ENCODE assay signal across 12 mouse cellular contexts in genomic region chr11:96350791-96351190, GRCm38 (mm10). TPM values are rescaled to one million over a fixed set of nuclear protein-coding genes. Genes with fewer than 3 reads are reported as not detected.
DNase-seq lines count a peak whose midpoint lies in the region; ATAC-seq lines count a peak whose summit lies in the region.
"Had no signal": no experiment of that assay in that cellular context is flagged by ENCODE, and none has a peak within 500 bp of the region (broad histone marks: within the 10 kb centered on the region; RNA-seq: fewer than 3 reads in every experiment).

No protein-coding gene starts in this region.

- no peak for DNase-seq in kidney, adult 9 months
- no peak for DNase-seq in embryonic facial prominence, embryonic 10.5 days (ENCODE audit: low spot score)
- DNase-seq in hindbrain, embryonic 14.5 days (ENCODE audit: low spot score): peak; percentile 25
- DNase-seq: liver, postnatal 0 days; right cerebral cortex, adult 18-20 months had no signal

- 22% methylated on average over 2 of the region's 2 CpGs for WGBS in kidney, embryonic 14.5 days
- 5% methylated on average over 2 of the region's 2 CpGs for WGBS in embryonic facial prominence, embryonic 10.5 days
- 7% methylated on average over 2 of the region's 2 CpGs for WGBS in hindbrain, embryonic 14.5 days
- 12% methylated on average over 2 of the region's 2 CpGs for WGBS in neural tube, embryonic 13.5 days

- H3K9me3 ChIP-seq in kidney, embryonic 14.5 days (ENCODE audit: control insufficient read depth, low read length): no peaks in the 10 kb centered on the region
- no peaks in the 10 kb centered on the region for H3K9me3 ChIP-seq in embryonic facial prominence, embryonic 10.5 days
- no peaks in the 10 kb centered on the region for H3K9me3 ChIP-seq in hindbrain, embryonic 14.5 days (ENCODE audit: control insufficient read depth, low read length)
- H3K9me3 ChIP-seq in neural tube, embryonic 13.5 days: no peaks in the 10 kb centered on the region
- H3K9me3 ChIP-seq: embryonic facial prominence, embryonic 12.5 days; forebrain, embryonic 15.5 days had no signal

- no peaks in the 10 kb centered on the region for H3K27me3 ChIP-seq in kidney, embryonic 14.5 days (ENCODE audit: control insufficient read depth, insufficient read depth, low read length)
- peaks cover 100% of the 10 kb centered on the region for H3K27me3 ChIP-seq in embryonic facial prominence, embryonic 10.5 days (replicated peaks; ENCODE audit: low read depth, poor library complexity, severe bottlenecking)
- H3K27me3 ChIP-seq in hindbrain, embryonic 14.5 days (ENCODE audit: control insufficient read depth, insufficient read depth, low read length): peaks cover 49% of the 10 kb centered on the region
- H3K27me3 ChIP-seq in neural tube, embryonic 13.5 days: no peaks in the 10 kb centered on the region

- no peak for ATAC-seq in kidney, embryonic 14.5 days (ENCODE audit: low FRiP score, low TSS enrichment)
- no peak for ATAC-seq in hindbrain, embryonic 14.5 days (ENCODE audit: low FRiP score)
- no peak for ATAC-seq in neural tube, embryonic 13.5 days (ENCODE audit: low read depth)
- no peak for ATAC-seq in megakaryocyte progenitor cell, adult 5-6 weeks (replicated peaks; ENCODE audit: poor library complexity)
- no peak for ATAC-seq in monocyte, adult 5-6 weeks (replicated peaks; ENCODE audit: insufficient number of reproducible peaks, low FRiP score, low TSS enrichment, poor library complexity, severe bottlenecking)
- ATAC-seq: forebrain, embryonic 15.5 days; liver, postnatal 0 days had no signal

- peaks cover 51% of the 10 kb centered on the region for H3K4me1 ChIP-seq in kidney, embryonic 14.5 days (ENCODE audit: control insufficient read depth, insufficient read depth, low read length)
- H3K4me1 ChIP-seq in embryonic facial prominence, embryonic 10.5 days: peaks cover 23% of the 10 kb centered on the region
- H3K4me1 ChIP-seq in hindbrain, embryonic 14.5 days (replicated peaks; ENCODE audit: control insufficient read depth, insufficient read depth, low read length): peaks cover 43% of the 10 kb centered on the region
- peaks cover 65% of the 10 kb centered on the region for H3K4me1 ChIP-seq in neural tube, embryonic 13.5 days (replicated peaks)
- H3K4me1 ChIP-seq: embryonic facial prominence, embryonic 12.5 days had no signal

- H3K36me3 ChIP-seq in kidney, embryonic 14.5 days (ENCODE audit: control insufficient read depth, insufficient read depth, low read length): peaks cover 21% of the 10 kb centered on the region; the same call in 1 of the 2 replicates
- no peaks in the 10 kb centered on the region for H3K36me3 ChIP-seq in embryonic facial prominence, embryonic 10.5 days (replicated peaks)
- H3K36me3 ChIP-seq in hindbrain, embryonic 14.5 days (replicated peaks; ENCODE audit: control insufficient read depth, insufficient read depth): 0 out of 2 replicates have a peak, but pooled peaks cover 9% of the 10 kb centered on the region
- peaks cover 20% of the 10 kb centered on the region for H3K36me3 ChIP-seq in neural tube, embryonic 13.5 days
- H3K36me3 ChIP-seq: embryonic facial prominence, embryonic 12.5 days; forebrain, embryonic 15.5 days had no signal

- H3K27ac ChIP-seq in kidney, embryonic 14.5 days (ENCODE audit: low read depth, low read length): peak overlapping the region; percentile 99
- peak overlapping the region; percentile 86 for H3K27ac ChIP-seq in embryonic facial prominence, embryonic 10.5 days (replicated peaks)
- H3K27ac ChIP-seq in hindbrain, embryonic 14.5 days: peak overlapping the region; percentile 99
- peak overlapping the region; percentile 100 for H3K27ac ChIP-seq in neural tube, embryonic 13.5 days (replicated peaks)
- H3K27ac ChIP-seq: embryonic facial prominence, embryonic 12.5 days; forebrain, embryonic 15.5 days had no signal

- H3K4me2 ChIP-seq in kidney, embryonic 14.5 days (replicated peaks; ENCODE audit: low read depth, low read length): peak overlapping the region; percentile 91
- peak overlapping the region; percentile 71 for H3K4me2 ChIP-seq in hindbrain, embryonic 14.5 days (replicated peaks)
- peak overlapping the region; percentile 95 for H3K4me2 ChIP-seq in neural tube, embryonic 13.5 days
- H3K4me2 ChIP-seq: embryonic facial prominence, embryonic 12.5 days; forebrain, embryonic 15.5 days had no signal

- H3K9ac ChIP-seq in kidney, embryonic 14.5 days (ENCODE audit: low read depth, low read length): peak overlapping the region; percentile 100; the same call in 1 of the 2 replicates
- H3K9ac ChIP-seq in hindbrain, embryonic 14.5 days: peak overlapping the region; percentile 98
- H3K9ac ChIP-seq in neural tube, embryonic 13.5 days: peak overlapping the region; percentile 100
- H3K9ac ChIP-seq: embryonic facial prominence, embryonic 12.5 days; forebrain, embryonic 15.5 days; liver, postnatal 0 days had no signal

- peak overlapping the region; percentile 6 for H3K4me3 ChIP-seq in kidney, embryonic 14.5 days (ENCODE audit: low read length)
- peak overlapping the region; percentile 59 for H3K4me3 ChIP-seq in embryonic facial prominence, embryonic 10.5 days
- H3K4me3 ChIP-seq in hindbrain, embryonic 14.5 days (replicated peaks; ENCODE audit: low read length): peak overlapping the region; percentile 68
- H3K4me3 ChIP-seq in neural tube, embryonic 13.5 days: peak overlapping the region; percentile 95
- H3K4me3 ChIP-seq: forebrain, embryonic 15.5 days had no signal

RNA-seq across cellular contexts. Expression of gene Hoxb2, which starts 0.5 kb away (rescaled TPM):
- polyA plus RNA-seq in kidney, embryonic 14.5 days (2014; fragmentation: Nextera tagmentation; extraction: Ambion mirVana): 49.9 and 67.2 TPM in 2 replicates
- 5.8 and 17.0 TPM in 2 replicates for polyA plus RNA-seq in embryonic facial prominence, embryonic 10.5 days (2016; fragmentation: Nextera tagmentation; extraction: Ambion mirVana)
- polyA plus RNA-seq in hindbrain, embryonic 14.5 days (2014; fragmentation: Nextera tagmentation; extraction: Ambion mirVana): 39.5 and 42.9 TPM in 2 replicates
- polyA plus RNA-seq in neural tube, embryonic 13.5 days (2015; fragmentation: Nextera tagmentation; extraction: Ambion mirVana): 63.0 and 67.1 TPM in 2 replicates
- total RNA-seq in megakaryocyte progenitor cell, adult 5-6 weeks (2015): 0.07 and 0.49 TPM in 2 replicates
- 0.12 and 0.14 TPM in 2 replicates for total RNA-seq in megakaryocyte progenitor cell, adult 5-6 weeks (2017)
- not detected in 3 replicates for total RNA-seq in monocyte, adult 5-6 weeks (2017)
- total RNA-seq: left cerebral cortex, adult 8-10 months had no signal
- polyA plus RNA-seq: forebrain, embryonic 15.5 days had no signal

RNA-seq across cellular contexts. Expression of gene Hoxb1, which starts 14.8 kb away (rescaled TPM):
- 0.27 and 0.37 TPM in 2 replicates for polyA plus RNA-seq in kidney, embryonic 14.5 days (2014; fragmentation: Nextera tagmentation; extraction: Ambion mirVana)
- 1.2 and 7.1 TPM in 2 replicates for polyA plus RNA-seq in embryonic facial prominence, embryonic 10.5 days (2016; fragmentation: Nextera tagmentation; extraction: Ambion mirVana)
- 0.33 and 0.56 TPM in 2 replicates for polyA plus RNA-seq in hindbrain, embryonic 14.5 days (2014; fragmentation: Nextera tagmentation; extraction: Ambion mirVana)
- 1.2 and 1.6 TPM in 2 replicates for polyA plus RNA-seq in neural tube, embryonic 13.5 days (2015; fragmentation: Nextera tagmentation; extraction: Ambion mirVana)
- total RNA-seq in megakaryocyte progenitor cell, adult 5-6 weeks (2015): not detected in 2 replicates
- not detected in 2 replicates for total RNA-seq in megakaryocyte progenitor cell, adult 5-6 weeks (2017)
- total RNA-seq in monocyte, adult 5-6 weeks (2017): not detected in 3 replicates
- total RNA-seq: left cerebral cortex, adult 8-10 months had no signal
- polyA plus RNA-seq: forebrain, embryonic 15.5 days; liver, postnatal 0 days had no signal

RNA-seq across cellular contexts. Expression of gene Hoxb3, which starts 27.7 kb away (rescaled TPM):
- polyA plus RNA-seq in kidney, embryonic 14.5 days (2014; fragmentation: Nextera tagmentation; extraction: Ambion mirVana): 8.2 and 8.6 TPM in 2 replicates
- 0.69 and 3.4 TPM in 2 replicates for polyA plus RNA-seq in embryonic facial prominence, embryonic 10.5 days (2016; fragmentation: Nextera tagmentation; extraction: Ambion mirVana)
- 12.8 and 17.2 TPM in 2 replicates for polyA plus RNA-seq in hindbrain, embryonic 14.5 days (2014; fragmentation: Nextera tagmentation; extraction: Ambion mirVana)
- polyA plus RNA-seq in neural tube, embryonic 13.5 days (2015; fragmentation: Nextera tagmentation; extraction: Ambion mirVana): 12.8 and 14.7 TPM in 2 replicates
- 1.2 and 1.6 TPM in 2 replicates for total RNA-seq in megakaryocyte progenitor cell, adult 5-6 weeks (2015)
- total RNA-seq in megakaryocyte progenitor cell, adult 5-6 weeks (2017): 0.83 and 1.3 TPM in 2 replicates
- 1.4 to 2.1 TPM (median 1.8 TPM) in 3 replicates for total RNA-seq in monocyte, adult 5-6 weeks (2017)
- total RNA-seq: left cerebral cortex, adult 8-10 months had no signal
- polyA plus RNA-seq: forebrain, embryonic 15.5 days had no signal

RNA-seq across cellular contexts. Expression of gene Hoxb4, which starts 32.7 kb away (rescaled TPM):
- polyA plus RNA-seq in kidney, embryonic 14.5 days (2014; fragmentation: Nextera tagmentation; extraction: Ambion mirVana): 4.2 and 8.6 TPM in 2 replicates
- 0.09 and 0.23 TPM in 2 replicates for polyA plus RNA-seq in embryonic facial prominence, embryonic 10.5 days (2016; fragmentation: Nextera tagmentation; extraction: Ambion mirVana)
- polyA plus RNA-seq in hindbrain, embryonic 14.5 days (2014; fragmentation: Nextera tagmentation; extraction: Ambion mirVana): 4.0 and 5.4 TPM in 2 replicates
- polyA plus RNA-seq in neural tube, embryonic 13.5 days (2015; fragmentation: Nextera tagmentation; extraction: Ambion mirVana): 7.5 and 8.7 TPM in 2 replicates
- 1.7 and 2.7 TPM in 2 replicates for total RNA-seq in megakaryocyte progenitor cell, adult 5-6 weeks (2015)
- 1.5 and 2.2 TPM in 2 replicates for total RNA-seq in megakaryocyte progenitor cell, adult 5-6 weeks (2017)
- total RNA-seq in monocyte, adult 5-6 weeks (2017): 4.7 to 6.6 TPM (median 5.2 TPM) in 3 replicates
- polyA plus RNA-seq: forebrain, embryonic 15.5 days had no signal

RNA-seq across cellular contexts. Expression of gene Hoxb5, which starts 47.7 kb away (rescaled TPM):
- polyA plus RNA-seq in kidney, embryonic 14.5 days (2014; fragmentation: Nextera tagmentation; extraction: Ambion mirVana): 22.1 and 24.3 TPM in 2 replicates
- 0.07 and 0.28 TPM in 2 replicates for polyA plus RNA-seq in embryonic facial prominence, embryonic 10.5 days (2016; fragmentation: Nextera tagmentation; extraction: Ambion mirVana)
- polyA plus RNA-seq in hindbrain, embryonic 14.5 days (2014; fragmentation: Nextera tagmentation; extraction: Ambion mirVana): 140 and 157 TPM in 2 replicates
- polyA plus RNA-seq in neural tube, embryonic 13.5 days (2015; fragmentation: Nextera tagmentation; extraction: Ambion mirVana): 67.1 and 88.3 TPM in 2 replicates
- 0.07 and 0.44 TPM in 2 replicates for total RNA-seq in megakaryocyte progenitor cell, adult 5-6 weeks (2015)
- total RNA-seq in megakaryocyte progenitor cell, adult 5-6 weeks (2017): 0.14 TPM in 1 of 2 replicates, not detected in the other
- total RNA-seq in monocyte, adult 5-6 weeks (2017): not detected in 3 replicates
- total RNA-seq: left cerebral cortex, adult 8-10 months had no signal
- polyA plus RNA-seq: forebrain, embryonic 15.5 days had no signal

Comparison
In these comparisons a context has a peak if more than half of its experiments do, and no peak if none do; other contexts are left out.
1. H3K4me3 ChIP-seq: peak in every context shown above with its lines; median percentile 95 in neural tube, embryonic 13.5 days; 68 in hindbrain, embryonic 14.5 days; 59 in embryonic facial prominence, embryonic 10.5 days; 6 in kidney, embryonic 14.5 days.